Mouse (Mus musculus) left cerebral cortex, postnatal 10 days (tissue): ENCODE measurements at regions not wholly inside any gene's neighbourhood (a gene's known extent, or its start where the extent isn't known, plus 50 kb on each side); places are given as distances from the start of the nearest gene placed in this dataset.

Source experiments
- DNase-seq, 2 experiments: peaks; one replicate each; pipeline ENCODE4 v3.0.0; 2021 to 2022; ENCODE audit warnings: low spot score in 2 of 2, mixed read lengths in 1 of 2; ENCODE audit errors: extremely low spot score in 1 of 2
- intact Hi-C: fragments of 180-260 bp; cut with DNase I; formaldehyde crosslinking; loops from one replicate; pipeline ENCODE4 v1.15.1; 2025

DNA sequence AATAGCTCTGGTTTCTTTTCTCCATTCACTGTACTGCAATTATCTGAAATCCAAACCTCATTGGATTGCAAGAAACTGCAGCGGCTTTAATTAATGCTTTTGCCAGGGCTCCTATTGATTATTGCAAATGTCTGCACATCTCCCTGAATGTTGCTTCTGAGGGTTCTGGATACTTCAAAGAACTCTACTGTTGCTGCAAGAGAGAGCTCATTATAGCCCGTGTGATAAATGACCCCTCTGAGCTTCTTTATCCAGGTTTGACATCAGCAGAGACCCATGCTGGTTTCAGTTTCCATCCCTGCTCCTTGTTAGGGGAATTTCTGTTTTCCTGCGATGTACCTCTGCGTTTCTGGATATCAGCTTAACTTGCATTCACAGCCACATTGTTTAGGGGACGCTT lies 78.4 kb upstream of the Nav3 start:
- DNase-seq, result no peak
- intact Hi-C loops, result no loop called here

DNA sequence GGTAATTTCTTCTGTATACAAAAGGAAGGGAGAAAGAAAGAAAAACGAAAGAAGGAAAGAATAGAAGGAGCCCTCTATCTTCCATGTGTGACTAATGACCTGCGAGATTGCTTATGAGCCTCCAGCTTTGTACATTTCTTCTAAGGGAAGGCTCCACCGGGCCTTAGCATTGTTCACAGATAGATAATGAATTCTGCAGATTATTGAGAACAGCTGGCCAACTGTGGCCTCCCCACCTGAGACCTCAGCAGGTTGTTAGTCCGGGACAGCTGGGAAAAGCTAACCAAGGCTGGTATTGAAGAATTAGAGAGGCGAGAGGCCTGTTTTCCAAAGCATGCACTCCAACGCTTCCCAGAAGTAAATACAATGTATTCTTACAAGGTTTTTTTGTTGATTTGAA lies 86.7 kb upstream of the Nav3 start:
- intact Hi-C loops, result no loop called here
- no peak for DNase-seq

DNA sequence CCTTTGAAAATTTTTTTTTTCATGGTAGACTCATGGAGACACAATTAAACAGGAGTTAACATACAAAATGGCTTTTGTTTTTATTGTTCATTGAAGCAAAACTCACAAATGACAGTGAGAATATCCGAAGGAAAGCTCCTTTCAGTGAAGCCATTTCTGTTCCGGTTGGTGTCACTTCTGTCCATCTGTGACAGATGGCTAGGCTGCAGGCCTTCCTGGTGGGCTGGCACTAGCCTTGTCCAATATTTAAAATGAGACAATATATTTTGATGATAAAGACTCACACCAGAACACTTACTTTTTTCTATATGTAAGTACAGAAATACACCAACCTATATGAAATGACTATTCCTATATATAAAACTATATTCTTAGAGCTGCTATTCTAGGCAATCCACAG lies 92.4 kb upstream of the Nav3 start:
- intact Hi-C loops, result no loop called here
- DNase-seq, result no peak

DNA sequence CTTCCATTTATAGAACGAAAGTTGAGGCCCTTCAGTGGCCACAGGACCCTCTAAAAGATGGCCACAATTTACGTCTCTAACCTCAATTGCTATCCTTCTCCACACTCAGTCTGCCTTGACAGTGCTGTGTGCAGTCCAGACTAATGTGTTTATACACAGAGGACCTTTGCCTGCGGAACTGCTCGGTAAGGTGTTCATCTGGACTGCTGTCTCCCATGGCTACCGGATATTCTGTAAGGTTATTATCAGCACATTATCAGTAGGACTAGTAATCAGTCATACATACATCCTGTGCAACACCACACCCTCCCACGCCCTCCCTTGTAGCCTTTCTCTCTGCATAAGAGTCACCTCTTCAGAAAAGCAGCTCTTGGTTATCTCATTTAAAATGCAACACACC lies 98.0 kb upstream of the Nav3 start:
- DNase-seq, result no peak
- intact Hi-C loops, result no loop called here

DNA sequence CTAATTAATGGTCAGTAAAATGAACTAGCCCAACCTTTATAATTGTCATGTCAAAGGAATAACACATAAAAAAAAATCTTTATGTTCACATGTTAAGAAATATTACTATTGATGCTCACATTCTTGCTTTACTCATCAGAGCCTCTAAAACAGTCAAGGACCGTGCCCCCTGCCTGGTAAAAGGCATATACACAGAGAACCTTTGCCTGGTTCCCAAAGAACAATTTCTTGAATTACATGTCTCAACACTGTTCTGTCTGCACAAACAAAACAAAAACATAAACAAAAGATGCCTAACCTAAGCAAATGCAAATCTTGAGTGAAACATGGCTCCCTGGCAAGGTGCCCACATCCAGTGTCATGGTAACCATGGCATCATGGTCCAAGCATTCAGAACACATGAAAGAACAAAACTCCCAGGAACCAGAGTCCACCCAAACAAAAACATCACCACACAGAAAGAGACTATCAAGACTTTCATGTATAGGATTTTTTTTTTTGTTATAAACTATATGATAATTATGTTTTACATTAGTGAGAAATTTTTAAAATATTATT lies 100.4 kb upstream of the Nav3 start:
- peak in 1 of 2 experiments; percentile 41 for DNase-seq
- intact Hi-C loops, result no loop called here

DNA sequence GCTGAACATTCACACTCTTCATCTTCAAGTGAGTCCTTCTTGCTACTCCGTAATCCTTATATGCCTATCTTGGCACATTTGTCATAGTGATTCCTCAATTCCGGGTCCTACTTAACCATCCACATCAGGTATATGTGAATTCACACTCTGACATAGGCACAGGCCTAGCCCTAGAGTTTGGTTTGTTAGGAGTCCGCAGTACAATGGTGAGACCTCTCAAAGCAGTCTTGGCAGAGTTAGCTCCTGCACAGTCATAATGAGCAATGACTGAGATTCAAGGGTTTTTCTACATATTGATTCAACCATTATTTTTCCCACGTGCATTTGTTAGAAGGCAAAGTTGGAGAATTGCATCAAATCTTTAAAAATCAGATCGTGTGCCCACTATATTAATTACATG lies 107.1 kb upstream of the Nav3 start:
- no peak for DNase-seq
- intact Hi-C loops, result loop anchor here (10.0 kb wide), 1 partner anchor 108 kb away; the partner anchor contains the start of gene Nav3

DNA sequence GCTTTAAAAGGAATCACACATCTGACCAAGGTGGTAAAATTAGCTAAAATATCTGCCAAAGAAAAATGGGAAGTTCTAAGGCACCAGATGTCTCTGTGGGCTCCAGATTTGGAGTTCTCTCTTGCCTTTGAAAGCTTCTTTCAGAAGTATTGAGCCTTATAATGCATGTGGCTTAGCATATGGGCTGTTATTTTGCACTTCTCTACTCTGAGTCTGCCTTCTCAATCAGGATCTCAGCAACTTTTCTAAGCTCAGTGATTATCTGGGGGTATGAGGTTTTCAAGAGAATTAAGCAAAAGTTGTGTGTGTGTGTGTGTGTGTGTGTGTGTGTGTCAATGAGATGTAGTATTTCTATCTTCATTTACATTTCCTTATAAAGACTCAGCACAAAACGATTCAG lies 107.6 kb upstream of the Nav3 start:
- intact Hi-C loops, result loop anchor here (10.0 kb wide), 1 partner anchor 109 kb away; the partner anchor contains the start of gene Nav3
- DNase-seq, result peak in 1 of 2 experiments; percentile 69

DNA sequence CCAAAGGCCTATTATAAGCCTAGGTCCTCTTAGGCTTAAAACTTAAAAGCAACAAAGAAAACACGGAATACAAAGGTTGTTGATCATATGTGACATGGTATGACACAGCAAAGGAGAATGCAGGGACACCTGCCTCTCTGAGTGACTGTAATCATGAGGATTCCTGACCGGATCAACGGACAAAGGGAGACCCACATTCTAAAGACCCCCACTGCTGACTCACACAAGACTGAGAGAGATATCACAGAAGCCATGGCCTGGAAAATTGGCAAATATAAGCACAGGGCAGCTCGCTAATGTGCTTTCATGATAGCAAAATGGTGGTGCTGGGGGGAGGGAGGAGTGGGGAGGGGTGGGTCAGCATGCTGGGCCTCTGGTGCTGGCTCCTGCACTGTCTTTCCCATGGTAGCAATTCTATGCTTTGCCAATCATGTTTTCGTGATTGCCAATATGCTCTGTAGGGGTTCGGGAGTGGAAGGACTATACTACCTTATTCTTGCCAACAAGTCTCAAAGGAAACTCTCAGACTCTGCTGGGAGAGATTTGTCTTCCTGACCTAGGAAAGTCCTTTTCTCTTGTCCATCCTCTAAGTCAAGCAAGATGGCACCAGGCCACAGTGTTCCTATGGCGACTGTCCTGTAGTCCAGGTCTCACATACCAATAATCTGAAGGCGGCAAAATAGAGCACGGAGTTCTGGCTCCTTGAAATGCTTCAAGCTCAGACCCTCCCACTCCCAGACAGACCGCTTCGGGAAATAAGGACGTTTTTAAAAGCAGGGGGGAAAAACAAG lies 110.5 kb upstream of the Nav3 start:
- intact Hi-C loops, result loop anchor here (10.0 kb wide), 1 partner anchor 112 kb away; the partner anchor contains the start of gene Nav3
- DNase-seq, result peak in 1 of 2 experiments; percentile 23

DNA sequence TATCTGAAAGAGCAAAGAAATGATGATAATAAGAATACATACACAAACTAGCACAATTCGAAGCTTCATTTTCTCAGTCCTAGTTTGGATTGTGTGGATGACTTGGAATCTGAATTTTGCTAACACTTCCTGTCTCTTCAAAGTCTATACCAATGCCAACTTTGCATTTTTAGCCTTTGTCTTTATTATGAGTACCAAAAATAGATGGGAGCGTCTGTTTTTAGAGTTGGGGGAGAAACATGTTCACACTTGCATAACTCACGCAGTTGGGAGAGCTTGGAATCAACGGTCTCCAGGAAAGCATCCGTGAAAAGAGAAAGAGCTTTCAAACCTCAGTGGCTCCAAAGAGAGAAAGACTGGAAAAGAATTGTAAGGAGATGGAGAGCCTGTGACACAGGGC lies 114.5 kb upstream of the Nav3 start:
- DNase-seq, result peak in 1 of 2 experiments; percentile 23
- intact Hi-C loops, result no loop called here

DNA sequence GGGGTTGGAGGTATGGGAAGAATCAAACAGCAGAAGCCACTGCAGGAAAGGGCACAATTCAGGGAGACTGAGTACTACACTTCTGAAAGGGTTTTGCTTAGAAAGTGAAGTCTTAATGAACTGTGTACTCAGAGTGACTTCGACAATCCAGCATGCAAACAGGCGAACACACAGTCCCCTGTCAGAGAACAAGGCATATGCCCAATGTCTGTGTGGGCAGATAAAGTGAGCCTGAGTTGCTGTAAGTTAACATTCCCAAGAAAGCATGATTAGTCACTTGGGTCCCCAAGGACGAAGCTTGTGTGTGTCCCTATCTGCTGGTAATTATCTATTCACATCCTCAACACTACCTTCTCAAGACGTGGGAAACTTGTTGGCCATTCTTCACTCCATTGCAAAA lies 115.2 kb upstream of the Nav3 start:
- DNase-seq, result no peak
- intact Hi-C loops, result no loop called here

DNA sequence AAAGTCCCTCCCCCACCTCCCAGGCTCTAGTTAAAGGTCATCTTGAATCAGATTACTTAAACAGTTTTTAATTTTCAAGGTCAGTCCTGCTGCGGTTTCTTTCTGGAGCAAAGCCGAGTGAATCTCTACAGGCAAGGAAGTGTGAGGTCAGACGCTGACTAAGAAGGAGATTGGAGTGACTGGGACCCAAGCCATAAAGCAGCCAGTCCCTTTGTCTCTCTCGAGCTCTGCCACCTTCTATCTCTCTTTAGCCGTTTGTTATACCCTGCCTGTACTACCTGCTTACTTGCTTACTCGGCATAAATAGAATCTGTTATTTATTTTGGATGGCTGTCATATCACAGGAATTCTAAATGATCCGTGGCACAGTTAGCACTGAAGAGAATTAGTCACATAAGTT lies 117.5 kb upstream of the Nav3 start:
- intact Hi-C loops, result no loop called here

DNA sequence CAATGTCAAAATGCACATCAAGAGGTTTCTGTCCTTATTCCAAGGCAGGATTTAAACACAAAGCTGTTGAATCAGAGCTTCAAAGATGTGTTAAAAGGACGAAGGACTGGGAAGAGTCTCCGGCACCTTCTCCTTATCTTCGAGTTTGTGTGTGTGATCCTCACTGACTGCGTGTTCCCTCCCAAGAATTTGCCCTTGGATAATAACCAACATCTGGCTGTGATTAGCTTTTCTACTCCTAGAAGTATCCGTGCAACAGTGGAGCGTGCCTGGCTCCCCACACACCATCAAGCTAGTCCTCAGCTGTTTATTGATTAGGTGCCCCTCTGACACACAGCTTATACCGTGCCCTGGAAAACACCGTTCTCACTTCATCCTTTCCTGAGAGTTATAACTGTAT lies 130.0 kb upstream of the Nav3 start:
- no peak for DNase-seq
- intact Hi-C loops, result no loop called here

More for the DNA sequence above, 117.5 kb upstream of the Nav3 start:
- DNase-seq, result no peak

DNA sequence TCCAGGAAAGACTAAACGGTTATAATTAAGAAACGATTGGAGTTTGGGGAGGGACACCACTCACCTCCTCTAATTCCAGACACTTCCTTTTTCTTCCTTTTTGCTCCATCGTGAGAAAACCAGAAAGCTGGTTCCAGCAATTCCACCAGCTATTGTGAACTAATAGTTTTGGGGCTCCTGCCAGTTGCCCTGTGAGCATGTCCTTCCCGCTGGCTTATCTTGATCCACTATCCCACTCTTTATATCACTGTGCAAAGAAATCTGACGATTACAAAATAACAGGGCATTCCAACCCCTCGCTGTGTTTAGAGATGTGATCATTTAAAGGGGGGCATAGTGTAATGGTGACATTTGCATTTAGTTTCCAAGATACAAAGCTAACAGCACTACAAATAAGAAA lies 130.5 kb upstream of the Nav3 start:
- no peak for DNase-seq
- intact Hi-C loops, result no loop called here

DNA sequence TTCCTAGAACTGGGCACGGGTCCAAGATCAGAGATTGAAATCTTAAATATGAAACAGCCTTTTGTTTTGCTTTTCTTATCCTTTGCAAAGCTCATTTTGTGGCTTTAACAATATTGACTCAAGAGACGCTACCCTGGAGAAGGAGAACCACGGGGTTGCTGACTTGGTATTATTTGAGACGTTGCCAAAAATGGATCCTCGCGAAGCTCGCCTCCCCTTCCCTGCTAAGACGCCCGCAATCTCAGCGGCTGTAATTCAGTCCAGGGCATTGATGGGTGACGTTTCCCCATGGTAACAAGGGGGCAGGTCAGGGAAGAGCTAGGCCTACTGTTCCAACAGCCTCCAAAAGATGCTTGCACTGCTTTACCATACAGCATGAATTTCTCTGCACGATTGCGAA lies 131.5 kb upstream of the Nav3 start:
- DNase-seq, result no peak

DNA sequence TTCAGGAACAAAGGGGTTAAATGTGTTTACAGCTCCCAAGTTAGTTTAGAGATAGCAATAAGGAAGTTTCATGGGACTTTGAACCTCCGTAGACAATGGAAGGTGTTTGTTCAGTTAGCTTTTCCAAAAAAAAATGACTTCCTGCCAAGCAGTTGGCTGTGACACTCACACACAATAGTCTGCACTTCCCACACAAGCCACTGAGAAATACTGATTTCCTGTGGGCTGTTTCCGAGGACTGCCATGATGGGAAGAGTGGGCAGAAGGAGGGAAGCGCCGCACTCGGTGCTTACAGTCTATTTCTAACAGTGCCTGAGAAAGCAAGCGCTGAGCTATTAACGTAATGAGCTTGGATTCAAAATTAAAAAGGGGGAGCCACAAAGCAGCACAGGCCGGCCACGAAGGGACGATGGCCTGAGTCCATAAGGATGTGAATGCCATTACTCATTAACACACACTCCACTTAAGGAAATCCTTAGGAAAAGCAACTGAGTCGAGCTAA lies 144.4 kb upstream of the Nav3 start:
- intact Hi-C loops, result no loop called here
- peak; percentile 11 to 30 for DNase-seq

More for the DNA sequence above, 131.5 kb upstream of the Nav3 start:
- intact Hi-C loops, result no loop called here

DNA sequence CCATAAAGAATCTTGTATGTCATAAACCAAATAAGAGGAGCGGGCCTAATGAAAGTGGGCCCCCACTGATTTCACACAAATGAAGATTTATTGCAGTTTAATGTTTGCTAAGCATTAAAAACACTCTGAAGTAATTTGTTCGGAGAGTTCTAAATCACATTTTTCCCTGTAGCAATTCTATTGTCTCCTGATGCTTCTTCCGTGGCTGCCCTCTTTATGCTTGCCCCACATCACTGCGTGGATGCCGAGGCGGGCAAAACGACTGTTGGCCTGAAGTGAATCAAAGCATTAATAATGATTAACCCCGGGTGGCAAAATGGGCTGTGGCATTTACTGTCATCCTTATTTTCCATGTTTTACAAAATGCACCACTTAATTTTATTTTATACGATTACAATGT lies 134.9 kb upstream of the E2f7 start:
- DNase-seq, result no peak
- intact Hi-C loops, result no loop called here

DNA sequence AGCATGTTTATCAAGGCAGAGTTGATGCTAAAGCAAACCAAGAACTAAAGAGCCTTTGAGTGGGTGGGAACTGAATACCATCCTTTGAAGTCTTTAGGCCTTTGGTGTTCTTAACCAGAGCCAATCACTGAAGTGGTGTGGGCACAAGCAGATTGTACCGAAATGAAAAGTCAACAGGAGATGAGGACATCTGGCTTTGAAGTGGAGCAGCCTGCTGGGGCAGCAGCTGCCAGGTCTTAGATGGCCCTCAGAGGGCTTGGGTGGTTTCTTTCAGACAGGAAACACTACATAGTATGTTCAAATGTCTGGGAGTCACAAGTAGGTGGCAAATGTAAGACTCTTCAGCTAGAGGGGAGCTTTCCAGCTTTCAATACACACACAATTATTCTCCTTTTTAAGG lies 128.2 kb upstream of the E2f7 start:
- DNase-seq, result no peak
- intact Hi-C loops, result no loop called here

DNA sequence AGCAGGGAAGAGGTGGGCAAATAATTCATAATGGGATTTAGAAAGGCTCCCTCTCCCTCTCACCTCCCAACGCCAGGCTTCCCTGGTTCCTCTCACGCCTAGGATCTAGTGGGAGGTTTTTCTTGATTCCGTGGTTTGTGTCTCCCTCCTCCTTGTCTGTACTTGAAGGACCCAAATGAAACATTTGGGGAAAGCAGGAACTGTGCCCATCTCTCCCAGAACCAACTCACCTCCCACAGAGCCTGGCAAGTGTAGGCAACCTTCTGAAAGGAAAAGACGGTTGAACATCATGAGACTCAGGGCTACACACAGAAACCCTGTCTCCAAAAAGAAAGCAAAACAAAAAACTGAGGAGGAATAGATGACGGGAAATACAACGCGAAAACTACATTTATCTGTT lies 126.0 kb upstream of the E2f7 start:
- intact Hi-C loops, result no loop called here
- DNase-seq, result no peak

DNA sequence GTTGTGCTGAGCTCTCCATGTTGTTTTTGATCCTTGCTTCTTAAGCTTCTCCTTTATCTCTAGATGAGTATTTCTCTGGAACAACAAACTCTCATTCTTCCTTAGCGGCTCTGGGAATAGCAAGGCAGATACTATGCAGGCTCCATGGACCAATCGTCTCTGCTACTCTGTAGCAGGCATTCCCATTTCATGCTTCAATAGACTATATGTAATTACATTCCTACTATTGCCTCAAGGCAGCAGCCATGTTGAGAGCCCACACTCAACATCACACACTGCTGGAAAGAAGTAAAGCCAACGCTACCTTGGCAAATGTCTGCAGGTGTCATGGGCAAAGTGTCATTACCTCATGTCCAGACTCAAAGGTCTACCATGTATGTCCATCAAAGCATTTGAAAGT lies 119.6 kb upstream of the E2f7 start:
- intact Hi-C loops, result no loop called here
- no peak for DNase-seq

DNA sequence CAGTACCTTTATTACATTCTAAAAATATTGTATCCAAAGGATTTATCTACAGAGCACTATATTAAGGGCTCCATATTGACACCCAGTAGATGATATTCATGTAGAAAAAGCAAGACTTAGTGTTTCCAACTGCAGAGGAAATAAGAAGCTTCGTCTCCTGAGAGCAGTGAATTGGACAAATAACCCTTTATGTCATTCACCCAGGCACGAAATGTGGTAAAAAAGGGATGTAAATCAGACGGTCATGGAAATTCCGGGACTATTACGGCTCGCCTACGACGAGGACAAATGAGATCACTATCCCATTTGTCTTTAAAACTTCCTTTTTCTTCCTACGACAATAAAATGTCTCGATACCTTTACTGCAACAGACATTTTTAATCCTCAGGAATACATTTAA lies 104.8 kb upstream of the E2f7 start:
- no peak for DNase-seq
- intact Hi-C loops, result no loop called here
